Mouse (Mus musculus): ENCODE results near the gene Nol11. TPM values are rescaled to one million over a fixed set of nuclear protein-coding genes. Genes with fewer than 3 reads are reported as not detected.
A peak's percentile ranks its signal among the peaks of the same experiment; 100 is the strongest.

The Nol11 gene
- polyA plus RNA-seq, 1 experiment = 7.1 TPM

DNA sequence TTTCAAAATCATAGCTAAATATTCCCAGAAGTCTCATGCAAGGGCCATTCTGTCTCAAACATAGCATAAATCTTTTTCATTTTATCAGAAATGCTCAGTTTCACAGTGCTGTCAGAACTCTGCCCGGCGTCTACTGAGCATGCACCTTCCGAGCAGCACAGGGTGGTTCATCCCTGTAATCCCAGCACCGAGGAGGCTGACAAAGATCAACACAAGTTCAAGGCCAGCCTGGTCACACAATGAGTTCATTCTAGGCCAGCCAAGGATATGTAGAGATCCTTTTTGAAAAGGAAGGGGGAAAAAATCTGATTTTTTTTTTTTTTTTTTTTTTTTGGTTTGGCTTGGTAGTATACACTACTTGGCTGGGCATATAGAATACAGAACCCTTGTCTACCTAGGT is 64.2 kb downstream of the Nol11 start:
- Histone ChIP-seq H3K4me1 (ENCODE audit: control insufficient read depth, insufficient read depth, low read length) (peaks cover 13% of the 10 kb centered on the region; the same call in 1 of the 2 replicates), H3K4me3 (replicated peaks; ENCODE audit: extremely low read depth, low read depth, low read length) (no peak overlapping the region)
- 52% methylated on average over 4 of the region's 4 CpGs for WGBS
- no peak for TF ChIP-seq POLR2A (IDR thresholded peaks at IDR 0.05; ENCODE audit: borderline replicate concordance, extremely low read depth, low read depth, low read length)
- no peak for TF ChIP-seq CTCF (IDR thresholded peaks at IDR 0.05; ENCODE audit: insufficient read depth, low read length)
- no peak for DNase-seq

DNA sequence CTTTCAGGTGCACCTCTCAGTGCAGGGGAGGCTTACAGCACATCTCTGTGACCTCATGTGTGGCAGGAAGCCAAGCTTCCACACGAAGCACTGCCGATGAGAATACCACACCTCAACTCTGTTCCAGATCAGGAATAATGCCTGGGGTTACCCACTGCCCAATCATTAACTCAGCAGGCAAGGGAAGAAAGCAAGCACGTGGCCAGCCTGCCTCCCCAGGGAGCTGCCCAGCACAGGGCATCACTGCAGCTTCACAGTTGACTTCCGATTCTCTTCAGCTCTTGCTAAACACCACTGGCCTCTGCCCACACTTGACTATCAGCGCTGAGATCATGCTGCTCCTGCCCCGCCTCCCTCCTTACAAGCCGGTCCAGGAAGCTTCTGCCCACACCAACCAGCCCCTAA is 64.9 kb downstream of the Nol11 start:
- DNase-seq = peak; percentile 51
- no peak for TF ChIP-seq CTCF (IDR thresholded peaks at IDR 0.05; ENCODE audit: insufficient read depth, low read length)
- no peak for TF ChIP-seq POLR2A (IDR thresholded peaks at IDR 0.05; ENCODE audit: borderline replicate concordance, extremely low read depth, low read depth, low read length)
- WGBS = 1% methylated on average over 7 of the region's 7 CpGs

DNA sequence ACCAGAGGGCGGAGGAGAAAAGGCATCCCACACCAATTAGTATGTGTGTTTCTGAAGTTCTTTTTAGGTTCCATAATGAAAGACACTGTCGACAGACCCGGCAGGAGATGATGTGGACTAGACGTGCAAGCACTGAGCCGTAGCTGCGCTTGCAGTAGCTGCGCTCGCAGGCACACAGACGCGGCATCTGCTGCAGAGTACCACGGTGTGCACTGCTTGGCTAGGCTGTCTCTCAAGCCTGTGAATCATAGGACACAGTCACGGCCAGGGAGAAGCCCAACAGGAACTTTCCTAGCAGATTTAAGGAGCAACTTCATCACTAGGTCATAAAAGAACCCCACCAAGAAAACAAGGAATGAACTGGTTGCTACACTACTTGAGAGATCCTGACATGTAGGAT is 71.4 kb downstream of the Nol11 start:
- no peak for TF ChIP-seq POLR2A (IDR thresholded peaks at IDR 0.05; ENCODE audit: borderline replicate concordance, extremely low read depth, low read depth, low read length)
- TF ChIP-seq CTCF (IDR thresholded peaks at IDR 0.05; ENCODE audit: insufficient read depth, low read length) = no peak
- Histone ChIP-seq H3K4me1 (ENCODE audit: control insufficient read depth, insufficient read depth, low read length) (peaks cover 3% of the 10 kb centered on the region; the same call in 1 of the 2 replicates), H3K4me3 (replicated peaks; ENCODE audit: extremely low read depth, low read depth, low read length) (no peak overlapping the region)
- WGBS = 81% methylated on average over 12 of the region's 12 CpGs
- DNase-seq = no peak

More for the DNA sequence above, 64.9 kb downstream of the Nol11 start:
- no peak overlapping the region for H3K4me3 ChIP-seq (replicated peaks; ENCODE audit: extremely low read depth, low read depth, low read length)
- peaks cover 13% of the 10 kb centered on the region; the same call in 1 of the 2 replicates for H3K4me1 ChIP-seq (ENCODE audit: control insufficient read depth, insufficient read depth, low read length)

Other genes starting within 250 kb of the Nol11 start
- 3.0 and 13.6 TPM in 2 replicates for gene Kpna2, start 189.8 kb downstream of the Nol11 start, polyA plus RNA-seq (2012; rRNA removed)
- 39.7 and 53.1 TPM in 2 replicates for gene 1810010H24Rik, start 163.7 kb downstream of the Nol11 start, polyA plus RNA-seq (2012; rRNA removed)
- gene Bptf, start 57.3 kb downstream of the Nol11 start, polyA plus RNA-seq (2012; rRNA removed) = 25.0 and 27.3 TPM in 2 replicates